Mouse (Mus musculus) myocyte (in vitro differentiated cells): Measurements from ENCODE around the gene Ncam1.

Experiments used
- MAX ChIP-seq: IDR thresholded peaks from one replicate; pipeline ENCODE4 v1.6.1; 2011; ENCODE audit warnings: low read depth, mild to moderate bottlenecking, control low read depth
- POLR2A ChIP-seq: IDR thresholded peaks from one replicate; pipeline ENCODE4 v1.6.1; 2011; ENCODE audit warnings: low read depth, mild to moderate bottlenecking, control low read depth, moderate library complexity; ENCODE audit not compliant: insufficient read length

GRCm38 (mm10) chr9:49456136-49456535, 342.6 kb downstream of the Ncam1 start:
- TF ChIP-seq MAX = no peak
- no peak for TF ChIP-seq POLR2A
